Mouse (Mus musculus): ENCODE data around the gene Igf1. TPM values are rescaled to one million over a fixed set of nuclear protein-coding genes. Genes with fewer than 3 reads are reported as not detected.

Gene Igf1
- polyA plus RNA-seq (2012) = not detected in 2 replicates

GRCm38 (mm10) chr10:87858013-87858806 is at the start of gene Igf1:
Igf1 (plus strand) TSS chr10:87858265.
- no peak for TF ChIP-seq GATA1 (IDR thresholded peaks at IDR 0.05; ENCODE audit: low read length)

- TF ChIP-seq GATA1 (IDR thresholded peaks at IDR 0.05; ENCODE audit: low read length) = no peak
Observed at GRCm38 (mm10) chr10:87812157-87813072, 45.6 kb upstream of the Igf1 start.

GRCm38 (mm10) chr10:87813073-87813590 is 44.9 kb upstream of the Igf1 start:
- TF ChIP-seq GATA1 (IDR thresholded peaks at IDR 0.05; ENCODE audit: low read length) = no peak

- TF ChIP-seq GATA1 (IDR thresholded peaks at IDR 0.05; ENCODE audit: low read length) = no peak
Observed at GRCm38 (mm10) chr10:87816861-87817260, 41.2 kb upstream of the Igf1 start.

GRCm38 (mm10) chr10:87817786-87818185 is 40.3 kb upstream of the Igf1 start:
- no peak for TF ChIP-seq GATA1 (IDR thresholded peaks at IDR 0.05; ENCODE audit: low read length)

GRCm38 (mm10) chr10:87821906-87822305 is 36.2 kb upstream of the Igf1 start:
- TF ChIP-seq GATA1 (IDR thresholded peaks at IDR 0.05; ENCODE audit: low read length) = no peak

GRCm38 (mm10) chr10:87830012-87830411 is 28.1 kb upstream of the Igf1 start:
- TF ChIP-seq GATA1 (IDR thresholded peaks at IDR 0.05; ENCODE audit: low read length) = no peak

GRCm38 (mm10) chr10:87830639-87831038 is 27.4 kb upstream of the Igf1 start:
- no peak for TF ChIP-seq GATA1 (IDR thresholded peaks at IDR 0.05; ENCODE audit: low read length)

GRCm38 (mm10) chr10:87832101-87832500 is 26.0 kb upstream of the Igf1 start:
- TF ChIP-seq GATA1 (IDR thresholded peaks at IDR 0.05; ENCODE audit: low read length) = no peak

- no peak for TF ChIP-seq GATA1 (IDR thresholded peaks at IDR 0.05; ENCODE audit: low read length)
Observed at GRCm38 (mm10) chr10:87839454-87839853, 18.6 kb upstream of the Igf1 start.

GRCm38 (mm10) chr10:87842501-87842900 is 15.6 kb upstream of the Igf1 start:
- TF ChIP-seq GATA1 (IDR thresholded peaks at IDR 0.05; ENCODE audit: low read length) = no peak

GRCm38 (mm10) chr10:87844917-87845552 is 13.0 kb upstream of the Igf1 start:
- no peak for TF ChIP-seq GATA1 (IDR thresholded peaks at IDR 0.05; ENCODE audit: low read length)

GRCm38 (mm10) chr10:87847882-87848281 is 10.2 kb upstream of the Igf1 start:
- no peak for TF ChIP-seq GATA1 (IDR thresholded peaks at IDR 0.05; ENCODE audit: low read length)

GRCm38 (mm10) chr10:87848419-87848818 is 9.6 kb upstream of the Igf1 start:
- TF ChIP-seq GATA1 (IDR thresholded peaks at IDR 0.05; ENCODE audit: low read length) = no peak

GRCm38 (mm10) chr10:87851492-87851891 is 6.6 kb upstream of the Igf1 start:
- TF ChIP-seq GATA1 (IDR thresholded peaks at IDR 0.05; ENCODE audit: low read length) = no peak

- TF ChIP-seq GATA1 (IDR thresholded peaks at IDR 0.05; ENCODE audit: low read length) = no peak
Observed at GRCm38 (mm10) chr10:87854408-87854807, 3.7 kb upstream of the Igf1 start.
